Comparison of ENCODE assay signal across 9 mouse cellular contexts in genomic region chr11:15250022-15250421, GRCm38 (mm10).
"Had no signal": no experiment of that assay in that cellular context is flagged by ENCODE, and none has a peak within 500 bp of the region (broad histone marks: within the 10 kb centered on the region; RNA-seq: fewer than 3 reads in every experiment).

No protein-coding gene starts in this region.

- H3K9ac ChIP-seq: limb, embryonic 13.5 days; liver, embryonic 13.5 days; liver, postnatal 0 days; midbrain, embryonic 13.5 days had no signal

- H3K4me2 ChIP-seq: limb, embryonic 13.5 days; liver, embryonic 13.5 days; midbrain, embryonic 13.5 days had no signal

- H3K36me3 ChIP-seq: limb, embryonic 13.5 days; liver, embryonic 13.5 days; midbrain, embryonic 13.5 days had no signal

- ATAC-seq: liver, postnatal 0 days; midbrain, embryonic 13.5 days had no signal

- H3K9me3 ChIP-seq: limb, embryonic 13.5 days; liver, embryonic 13.5 days; midbrain, embryonic 13.5 days had no signal

- H3K27ac ChIP-seq: limb, embryonic 13.5 days; liver, embryonic 13.5 days; midbrain, embryonic 13.5 days; stomach, postnatal 0 days had no signal

- DNase-seq: kidney, adult 8-10 months; kidney, postnatal 25 days; liver, embryonic 13.5 days; liver, postnatal 0 days; lung, postnatal 36 days; thymus, postnatal 14 days had no signal

- H3K27me3 ChIP-seq: limb, embryonic 13.5 days; liver, embryonic 13.5 days; midbrain, embryonic 13.5 days had no signal

- H3K4me3 ChIP-seq: limb, embryonic 13.5 days; liver, embryonic 13.5 days; midbrain, embryonic 13.5 days had no signal

- H3K4me1 ChIP-seq: limb, embryonic 13.5 days; liver, embryonic 13.5 days; midbrain, embryonic 13.5 days had no signal
